8 mouse cellular contexts compared by ENCODE assay signal in the genomic region with DNA sequence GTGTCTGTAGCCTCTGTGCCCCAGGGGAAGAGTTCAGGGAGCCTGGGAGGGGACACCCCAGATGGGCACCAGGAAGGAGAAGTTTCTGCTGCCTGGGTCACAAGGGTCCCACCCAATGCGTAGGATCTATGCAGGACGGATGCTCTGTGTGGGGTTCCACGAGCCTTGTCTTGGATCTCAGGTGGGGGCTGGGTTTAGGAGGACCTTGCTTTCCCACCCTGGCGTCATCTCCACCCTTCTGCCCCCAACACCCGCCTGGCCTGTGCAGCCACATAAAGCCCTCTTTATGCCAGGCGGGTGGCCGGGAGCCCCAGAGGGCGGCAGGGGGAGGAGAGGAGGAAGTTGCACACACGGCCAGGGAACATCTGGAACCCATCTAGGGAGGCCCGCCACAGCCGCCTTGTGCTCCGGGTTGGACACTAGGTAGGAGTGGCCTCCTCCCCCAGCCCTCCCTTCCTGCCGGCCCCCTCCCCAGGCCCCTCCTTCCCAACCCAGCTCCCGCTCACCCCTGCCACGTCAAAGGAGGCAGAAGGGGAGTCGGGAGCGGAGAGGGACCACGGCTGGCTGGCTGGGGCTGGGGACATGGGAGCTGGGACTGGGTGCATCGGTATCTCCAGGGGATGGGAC. TPM values are rescaled to one million over a fixed set of nuclear protein-coding genes. Genes with fewer than 3 reads are reported as not detected.
A peak's percentile ranks its signal among the peaks of the same experiment; 100 is the strongest.
DNase-seq lines count a peak whose midpoint lies in the region; ATAC-seq and TF ChIP-seq lines count a peak whose summit lies in the region.

No protein-coding gene starts in this region.

- H3K9me3 ChIP-seq in hindbrain, embryonic 15.5 days, result no peaks in the 10 kb centered on the region
- H3K9me3 ChIP-seq in liver, embryonic 14.5 days (ENCODE audit: control insufficient read depth, low read length), result no peaks in the 10 kb centered on the region
- H3K9me3 ChIP-seq in neural tube, embryonic 13.5 days, result no peaks in the 10 kb centered on the region

- no peak overlapping the region for H3K4me3 ChIP-seq in thymus, adult 2 months (ENCODE audit: control insufficient read depth, insufficient read depth, low read length)
- 0 out of 2 replicates have a peak overlapping the region, but pooled peaks have one; percentile 4 for H3K4me3 ChIP-seq in hindbrain, embryonic 15.5 days
- H3K4me3 ChIP-seq in liver, embryonic 14.5 days (ENCODE audit: insufficient read depth in 1 of 2, low read depth in 2 of 2, low read length in 2 of 2), result peak overlapping the region in 1 of 2 experiments; percentile 37; a peak in 1 of 4 replicates
- peak overlapping the region; percentile 26 for H3K4me3 ChIP-seq in neural tube, embryonic 13.5 days

- H3K27me3 ChIP-seq in thymus, adult 2 months (ENCODE audit: control insufficient read depth, insufficient read depth, low read length), result peaks cover 4% of the 10 kb centered on the region; the same call in 1 of the 2 replicates
- H3K27me3 ChIP-seq in hindbrain, embryonic 15.5 days, result peaks cover 11% of the 10 kb centered on the region
- peaks cover 22% of the 10 kb centered on the region for H3K27me3 ChIP-seq in liver, embryonic 14.5 days (ENCODE audit: control insufficient read depth, insufficient read depth, low read length)
- peaks cover 40% of the 10 kb centered on the region for H3K27me3 ChIP-seq in neural tube, embryonic 13.5 days

- peak; percentile 39; the same call in 1 of the 2 replicates for ATAC-seq in hindbrain, embryonic 15.5 days (ENCODE audit: low FRiP score, low read depth)
- no peak for ATAC-seq in liver, embryonic 14.5 days (ENCODE audit: insufficient read depth)
- ATAC-seq in neural tube, embryonic 13.5 days (ENCODE audit: low read depth), result peak; percentile 34; the same call in 1 of the 2 replicates

- DNase-seq in thymus, postnatal 4 days, result peak; percentile 34
- DNase-seq in thymus, adult 2 months, result no peak
- DNase-seq in gastrocnemius, postnatal 10 days, result peak; percentile 75
- DNase-seq in liver, embryonic 14.5 days (ENCODE audit: low read depth in 3 of 3, low spot score in 3 of 3), result no peak
- no peak for DNase-seq in B cell, adult 2 months
- DNase-seq in c-Kit-positive CD71-positive TER-119-positive erythroid progenitor cells, embryonic 14.5 days (ENCODE audit: low spot score), result no peak

- TF ChIP-seq POLR2A in thymus, adult 2 months (IDR thresholded peaks at IDR 0.05; ENCODE audit: control insufficient read depth, extremely low read depth, insufficient read depth, low read length, poor library complexity), result no peak

- H3K9ac ChIP-seq in hindbrain, embryonic 15.5 days, result no peak overlapping the region
- no peak overlapping the region for H3K9ac ChIP-seq in liver, embryonic 14.5 days (replicated peaks)
- peak overlapping the region; percentile 60 for H3K9ac ChIP-seq in neural tube, embryonic 13.5 days

- TF ChIP-seq CTCF in thymus, adult 2 months (IDR thresholded peaks at IDR 0.05; ENCODE audit: borderline replicate concordance, control insufficient read depth, extremely low read depth, insufficient read depth, low read length, poor library complexity), result no peak
- no peak for TF ChIP-seq CTCF in liver, embryonic 14.5 days (IDR thresholded peaks at IDR 0.05; ENCODE audit: low read depth)

- H3K4me2 ChIP-seq in hindbrain, embryonic 15.5 days, result peak overlapping the region; percentile 43
- peak overlapping the region; percentile 31; the same call in 1 of the 2 replicates for H3K4me2 ChIP-seq in liver, embryonic 14.5 days (ENCODE audit: low read depth)
- peak overlapping the region; percentile 38 for H3K4me2 ChIP-seq in neural tube, embryonic 13.5 days

- 12% methylated on average over 19 of the region's 19 CpGs for WGBS in thymus, adult 2 months
- WGBS in hindbrain, embryonic 15.5 days, result 18% methylated on average over 17 of the region's 19 CpGs
- WGBS in liver, embryonic 14.5 days (ENCODE audit: insufficient replicate concordance), result 11% methylated on average over 19 of the region's 19 CpGs
- 10% methylated on average over 16 of the region's 19 CpGs for WGBS in neural tube, embryonic 13.5 days

- no peaks in the 10 kb centered on the region for H3K4me1 ChIP-seq in thymus, adult 2 months (replicated peaks; ENCODE audit: control insufficient read depth, insufficient read depth, low read length)
- H3K4me1 ChIP-seq in hindbrain, embryonic 15.5 days (replicated peaks), result peaks cover 25% of the 10 kb centered on the region
- no peaks in the 10 kb centered on the region for H3K4me1 ChIP-seq in liver, embryonic 14.5 days (replicated peaks; ENCODE audit: control insufficient read depth in 2 of 2, insufficient read depth in 2 of 2, low read length in 1 of 2)
- H3K4me1 ChIP-seq in neural tube, embryonic 13.5 days (replicated peaks), result peaks cover 43% of the 10 kb centered on the region

- no peak overlapping the region for H3K27ac ChIP-seq in thymus, adult 2 months (ENCODE audit: control insufficient read depth, insufficient read depth, low read length)
- H3K27ac ChIP-seq in hindbrain, embryonic 15.5 days (replicated peaks), result no peak overlapping the region; the same call in 1 of the 2 replicates
- H3K27ac ChIP-seq in liver, embryonic 14.5 days, result no peak overlapping the region
- peak overlapping the region; percentile 81 for H3K27ac ChIP-seq in neural tube, embryonic 13.5 days (replicated peaks)

- no peak for TF ChIP-seq EP300 in liver, embryonic 14.5 days (IDR thresholded peaks at IDR 0.05; ENCODE audit: low read depth)

- no peaks in the 10 kb centered on the region for H3K36me3 ChIP-seq in thymus, adult 2 months (ENCODE audit: control insufficient read depth, insufficient read depth, low read length)
- peaks cover 8% of the 10 kb centered on the region; the same call in 1 of the 2 replicates for H3K36me3 ChIP-seq in hindbrain, embryonic 15.5 days
- no peaks in the 10 kb centered on the region for H3K36me3 ChIP-seq in liver, embryonic 14.5 days (replicated peaks; ENCODE audit: control insufficient read depth, insufficient read depth, low read depth)
- peaks cover 34% of the 10 kb centered on the region for H3K36me3 ChIP-seq in neural tube, embryonic 13.5 days

RNA-seq across cellular contexts. Expression of a gene that starts 30.0 kb away (rescaled TPM):
- 147 and 168 TPM in 2 replicates for polyA plus RNA-seq in thymus, adult 2 months (2012; rRNA removed)
- 100 to 1,000 TPM; 140 to 148 TPM for total RNA-seq in gastrocnemius, postnatal 10 days (2021)
- polyA plus RNA-seq in hindbrain, embryonic 15.5 days (2015; fragmentation: Nextera tagmentation; extraction: Ambion mirVana), result 402 and 448 TPM in 2 replicates
- polyA plus RNA-seq in liver, embryonic 14.5 days (2012; rRNA removed), result 108 and 130 TPM in 2 replicates
- polyA plus RNA-seq in liver, embryonic 14.5 days (2014; fragmentation: Nextera tagmentation; extraction: Ambion mirVana), result 100.0 and 105 TPM in 2 replicates
- 432 and 483 TPM in 2 replicates for polyA plus RNA-seq in neural tube, embryonic 13.5 days (2015; fragmentation: Nextera tagmentation; extraction: Ambion mirVana)

RNA-seq across cellular contexts. Expression of a gene that starts 30.7 kb away (rescaled TPM):
- polyA plus RNA-seq in thymus, adult 2 months (2012; rRNA removed), result 36.6 and 37.5 TPM in 2 replicates
- total RNA-seq in gastrocnemius, postnatal 10 days (2021), result 10 to 100 TPM; 71.3 to 76.5 TPM
- polyA plus RNA-seq in hindbrain, embryonic 15.5 days (2015; fragmentation: Nextera tagmentation; extraction: Ambion mirVana), result 31.5 and 32.0 TPM in 2 replicates
- 10.0 and 13.0 TPM in 2 replicates for polyA plus RNA-seq in liver, embryonic 14.5 days (2012; rRNA removed)
- 6.9 and 7.6 TPM in 2 replicates for polyA plus RNA-seq in liver, embryonic 14.5 days (2014; fragmentation: Nextera tagmentation; extraction: Ambion mirVana)
- polyA plus RNA-seq in neural tube, embryonic 13.5 days (2015; fragmentation: Nextera tagmentation; extraction: Ambion mirVana), result 27.8 and 30.0 TPM in 2 replicates

RNA-seq across cellular contexts. Expression of a gene that starts 34.2 kb away (rescaled TPM):
- 517 and 528 TPM in 2 replicates for polyA plus RNA-seq in thymus, adult 2 months (2012; rRNA removed)
- 10 to 100 TPM; 31.2 to 47.2 TPM for total RNA-seq in gastrocnemius, postnatal 10 days (2021)
- 48.2 and 60.7 TPM in 2 replicates for polyA plus RNA-seq in hindbrain, embryonic 15.5 days (2015; fragmentation: Nextera tagmentation; extraction: Ambion mirVana)
- polyA plus RNA-seq in liver, embryonic 14.5 days (2012; rRNA removed), result 40.3 and 43.3 TPM in 2 replicates
- 13.1 and 13.9 TPM in 2 replicates for polyA plus RNA-seq in liver, embryonic 14.5 days (2014; fragmentation: Nextera tagmentation; extraction: Ambion mirVana)
- 49.9 and 51.1 TPM in 2 replicates for polyA plus RNA-seq in neural tube, embryonic 13.5 days (2015; fragmentation: Nextera tagmentation; extraction: Ambion mirVana)

RNA-seq across cellular contexts. Expression of a gene that starts 35.2 kb away (rescaled TPM):
- polyA plus RNA-seq in thymus, adult 2 months (2012; rRNA removed), result 10.7 and 12.1 TPM in 2 replicates
- total RNA-seq in gastrocnemius, postnatal 10 days (2021), result 10 to 100 TPM; 18.9 to 25.7 TPM
- polyA plus RNA-seq in hindbrain, embryonic 15.5 days (2015; fragmentation: Nextera tagmentation; extraction: Ambion mirVana), result 77.2 and 86.0 TPM in 2 replicates
- 2.9 and 4.0 TPM in 2 replicates for polyA plus RNA-seq in liver, embryonic 14.5 days (2012; rRNA removed)
- 0.43 and 0.56 TPM in 2 replicates for polyA plus RNA-seq in liver, embryonic 14.5 days (2014; fragmentation: Nextera tagmentation; extraction: Ambion mirVana)
- 44.3 and 47.0 TPM in 2 replicates for polyA plus RNA-seq in neural tube, embryonic 13.5 days (2015; fragmentation: Nextera tagmentation; extraction: Ambion mirVana)

RNA-seq across cellular contexts. Expression of a gene that starts 57.9 kb away (rescaled TPM):
- 109 and 127 TPM in 2 replicates for polyA plus RNA-seq in thymus, adult 2 months (2012; rRNA removed)
- 10 to 100 TPM; 18.0 to 20.2 TPM for total RNA-seq in gastrocnemius, postnatal 10 days (2021)
- polyA plus RNA-seq in hindbrain, embryonic 15.5 days (2015; fragmentation: Nextera tagmentation; extraction: Ambion mirVana), result 97.4 and 99.6 TPM in 2 replicates
- polyA plus RNA-seq in liver, embryonic 14.5 days (2012; rRNA removed), result 17.7 and 19.8 TPM in 2 replicates
- 21.5 and 21.8 TPM in 2 replicates for polyA plus RNA-seq in liver, embryonic 14.5 days (2014; fragmentation: Nextera tagmentation; extraction: Ambion mirVana)
- polyA plus RNA-seq in neural tube, embryonic 13.5 days (2015; fragmentation: Nextera tagmentation; extraction: Ambion mirVana), result 68.3 and 75.5 TPM in 2 replicates

Comparison
In these comparisons a context has a peak if more than half of its experiments do, and no peak if none do; other contexts are left out.
1. DNase-seq: peak in thymus, postnatal 4 days (single experiment) and gastrocnemius, postnatal 10 days (single experiment); none in thymus, adult 2 months (single experiment), liver, embryonic 14.5 days (0 of 3), B cell, adult 2 months (0 of 2) and c-Kit-positive CD71-positive TER-119-positive erythroid progenitor cells, embryonic 14.5 days (single experiment).
2. Peak in every context shown above with its lines, with median percentiles within 50 percentile points of each other: H3K4me2 ChIP-seq.